Mouse (Mus musculus) yolk sac, embryonic 10.5 days (tissue): Measurements from ENCODE around the gene Ldb3.
A peak's percentile ranks its signal among the peaks of the same experiment; 100 is the strongest.

ENCODE experiments used
- DNase-seq: peaks from one replicate; pipeline ENCODE4 v3.0.0-alpha.2; 2017; ENCODE audit warnings: low spot score

Gene Ldb3

GRCm38 (mm10) chr14:34554047-34554446 is 34.4 kb downstream of the Ldb3 start:
- DNase-seq: no peak

DNA sequence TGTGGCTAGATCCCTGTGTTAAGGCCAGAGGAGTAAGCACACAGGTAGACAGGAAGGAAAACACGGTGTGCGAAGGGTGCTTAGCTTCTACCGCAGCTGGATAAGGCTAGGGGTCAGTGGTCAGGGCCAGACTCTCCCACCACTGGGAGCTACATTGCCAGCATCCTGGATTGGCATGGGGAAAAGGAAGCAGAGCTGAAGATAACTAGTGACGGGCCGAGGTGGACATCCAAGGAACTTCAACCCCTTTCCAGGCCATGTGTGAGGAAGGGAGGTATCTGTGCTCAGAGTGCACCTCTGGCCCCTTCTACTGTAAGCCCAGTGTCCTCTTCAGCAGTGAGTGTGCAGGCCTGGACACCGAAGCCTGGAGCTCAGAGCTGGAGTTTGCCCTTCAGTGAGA is 35.0 kb downstream of the Ldb3 start:
- DNase-seq: no peak

GRCm38 (mm10) chr14:34552226-34552625 is 36.3 kb downstream of the Ldb3 start:
- DNase-seq: no peak

GRCm38 (mm10) chr14:34549004-34549671 is 39.3 kb downstream of the Ldb3 start:
- DNase-seq: peak; percentile 90

GRCm38 (mm10) chr14:34548391-34549001 is 40.0 kb downstream of the Ldb3 start:
- peak; percentile 79 for DNase-seq

GRCm38 (mm10) chr14:34544545-34544944 is 43.9 kb downstream of the Ldb3 start:
- DNase-seq: no peak

DNA sequence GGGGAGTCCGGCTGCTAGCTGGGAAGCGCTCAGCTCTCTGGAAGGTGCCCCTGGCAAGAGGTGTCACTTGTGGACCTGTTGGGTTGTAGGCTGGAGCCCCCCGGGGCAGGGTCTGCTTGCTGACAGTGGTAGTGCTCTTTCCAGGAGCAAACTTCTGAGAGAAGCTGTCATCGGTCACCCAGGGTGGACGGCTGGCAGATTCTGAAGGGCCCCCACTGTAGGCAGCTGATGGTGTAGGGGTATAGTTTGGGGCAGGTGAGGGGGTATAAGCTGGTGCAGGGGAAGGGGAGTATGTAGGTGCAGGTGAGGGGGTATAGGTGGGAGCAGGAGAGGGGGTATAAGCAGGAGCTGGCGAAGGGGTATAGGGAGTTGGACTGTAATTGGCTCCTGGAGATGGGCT is 44.5 kb downstream of the Ldb3 start:
- no peak for DNase-seq

GRCm38 (mm10) chr14:34543596-34543995 is 44.9 kb downstream of the Ldb3 start:
- DNase-seq: no peak

- no peak for DNase-seq
These were observed 46.6 kb downstream of the Ldb3 start for GRCm38 (mm10) chr14:34541896-34542295.

GRCm38 (mm10) chr14:34540685-34541162 is 47.8 kb downstream of the Ldb3 start:
- DNase-seq: peak; percentile 29

DNA sequence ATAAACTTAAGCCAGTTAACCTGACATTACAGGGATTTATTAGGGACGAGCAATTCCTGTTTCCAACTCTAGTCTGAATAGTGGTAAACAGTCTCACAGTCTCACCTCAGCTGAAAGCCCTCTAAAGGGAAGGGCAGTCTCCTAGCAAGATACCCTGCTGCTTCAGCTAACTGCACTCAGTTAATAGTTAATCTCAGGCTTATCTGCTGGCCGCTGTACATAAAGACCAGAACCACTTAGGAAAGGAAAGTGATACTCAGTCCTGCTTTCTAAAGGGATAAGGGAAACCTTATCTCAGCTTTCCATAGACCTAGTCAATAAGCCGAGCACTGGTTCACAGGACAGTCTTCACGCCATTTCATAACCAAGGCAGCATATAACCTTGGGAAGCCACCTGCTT is 52.6 kb downstream of the Ldb3 start:
- DNase-seq: peak; percentile 59

GRCm38 (mm10) chr14:34533537-34533936 is 54.9 kb downstream of the Ldb3 start:
- no peak for DNase-seq

- no peak for DNase-seq
These were observed 55.9 kb downstream of the Ldb3 start for GRCm38 (mm10) chr14:34532536-34532935.

GRCm38 (mm10) chr14:34528804-34529203 is 59.7 kb downstream of the Ldb3 start:
- no peak for DNase-seq

DNA sequence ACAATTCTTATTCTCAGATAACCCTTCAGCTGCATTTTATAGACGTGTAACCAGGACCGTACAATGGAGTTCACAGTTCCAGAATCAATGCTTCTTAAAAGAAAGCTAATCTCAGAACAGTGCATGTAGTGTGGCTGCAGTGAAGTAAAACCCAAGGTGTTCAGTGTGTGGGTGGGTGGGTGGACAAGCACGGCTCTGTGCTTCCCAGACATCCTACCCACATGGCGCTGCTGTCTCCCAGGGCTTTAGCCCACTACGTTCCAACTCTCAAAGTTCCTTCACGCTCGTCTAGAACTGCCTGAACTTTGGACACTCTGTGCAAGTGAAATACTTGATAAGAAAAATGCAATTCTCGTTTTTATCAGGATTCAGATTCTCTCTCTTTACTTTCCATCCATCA is 65.8 kb downstream of the Ldb3 start, which contains the start of gene 9230112D13Rik:
Gene 9230112D13Rik, minus strand, starts transcription at position 101 of the 400 bp plus-strand sequence.
- no peak for DNase-seq

DNA sequence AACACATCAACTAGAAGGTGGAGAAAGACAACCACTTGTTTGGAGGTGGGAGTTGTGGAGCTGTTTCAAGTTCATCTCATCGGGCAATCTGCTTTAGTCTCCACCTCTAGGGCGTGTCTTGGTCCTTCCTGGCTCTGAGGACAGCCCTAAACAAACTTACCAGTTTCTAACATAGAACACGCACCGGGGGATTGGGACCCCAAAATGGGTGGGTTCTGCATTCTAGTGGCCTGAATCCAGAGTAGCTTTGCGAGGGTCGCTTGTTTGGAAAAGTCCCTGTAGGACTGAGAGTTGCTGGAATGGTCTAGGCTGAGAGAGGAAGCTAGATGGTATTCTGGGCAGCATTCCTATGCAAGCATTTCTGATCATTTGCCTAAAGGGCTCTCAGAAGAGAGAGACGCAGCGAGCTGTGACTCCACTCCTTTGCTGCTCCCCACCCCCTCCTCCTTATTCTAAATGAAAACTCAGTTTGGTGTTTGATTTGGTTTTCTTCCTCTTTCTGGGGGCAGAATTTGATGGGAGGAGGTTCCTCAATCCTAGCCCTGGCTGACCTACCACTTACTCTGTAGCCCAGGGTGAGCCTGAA is 70.4 kb downstream of the Ldb3 start:
- DNase-seq: no peak

- DNase-seq: no peak
These were observed 71.4 kb downstream of the Ldb3 start for GRCm38 (mm10) chr14:34516960-34517577.

DNA sequence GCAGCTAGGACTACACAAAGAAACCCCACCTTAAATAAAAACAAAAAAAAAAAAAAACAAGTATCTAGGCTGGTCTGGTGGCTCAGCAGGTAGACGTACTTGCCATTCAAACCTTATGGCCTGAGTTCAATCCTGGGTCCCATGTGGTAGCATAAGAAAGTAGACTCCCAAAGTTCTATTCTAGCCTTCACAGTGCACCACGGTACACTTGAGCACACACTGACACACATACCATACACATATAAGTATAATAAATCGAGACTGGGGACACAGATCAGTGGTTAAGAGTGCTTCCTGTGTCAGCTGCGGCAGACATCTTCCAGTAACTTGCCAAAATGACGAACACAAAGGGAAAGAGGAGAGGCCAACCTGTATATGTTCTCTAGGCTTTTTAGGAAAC is 72.6 kb downstream of the Ldb3 start:
- DNase-seq: no peak

DNA sequence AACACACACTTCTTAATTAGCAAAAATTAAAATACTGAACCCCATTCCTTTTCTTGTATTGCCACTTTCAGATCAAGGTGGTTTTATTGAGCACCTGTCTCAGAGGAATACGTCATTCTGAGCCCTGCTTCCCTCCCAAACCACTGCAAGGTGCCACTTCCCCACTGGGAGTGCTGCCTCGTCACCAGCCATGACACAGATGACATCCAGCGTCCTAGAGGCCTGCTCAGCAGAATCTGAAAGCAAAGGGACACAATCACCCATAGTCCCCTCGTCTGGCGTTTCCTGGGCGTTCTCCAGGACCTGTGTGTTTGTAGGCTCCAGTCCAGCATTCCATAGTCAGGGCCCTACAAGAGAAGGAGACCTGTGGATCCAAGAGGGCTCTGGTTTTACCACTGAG is 74.4 kb downstream of the Ldb3 start:
- DNase-seq: no peak

GRCm38 (mm10) chr14:34512602-34513001 is 75.9 kb downstream of the Ldb3 start:
- no peak for DNase-seq

DNA sequence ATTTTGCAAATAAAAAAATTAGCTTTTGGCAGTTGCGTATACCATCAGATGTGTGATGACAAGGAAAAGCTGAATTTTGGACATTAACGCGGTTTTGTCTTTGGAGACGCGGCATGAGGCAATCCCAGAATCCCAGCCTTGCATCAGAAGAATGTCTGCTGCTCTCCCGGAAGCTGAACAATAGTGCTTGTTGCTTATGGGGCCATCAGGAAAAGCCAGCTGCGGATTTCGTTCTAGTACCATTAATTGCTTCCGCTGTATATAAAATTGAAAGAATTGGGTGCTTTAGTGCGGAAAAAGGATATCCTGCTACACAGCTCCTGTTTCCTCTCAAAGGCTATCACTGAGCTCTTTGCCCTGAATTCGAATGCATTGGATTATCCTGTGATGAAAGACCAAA is 76.6 kb downstream of the Ldb3 start:
- DNase-seq: no peak

- DNase-seq: no peak
These were observed 79.5 kb downstream of the Ldb3 start for GRCm38 (mm10) chr14:34508842-34509439.
